24 mouse cellular contexts compared by ENCODE assay signal in the genomic region with DNA sequence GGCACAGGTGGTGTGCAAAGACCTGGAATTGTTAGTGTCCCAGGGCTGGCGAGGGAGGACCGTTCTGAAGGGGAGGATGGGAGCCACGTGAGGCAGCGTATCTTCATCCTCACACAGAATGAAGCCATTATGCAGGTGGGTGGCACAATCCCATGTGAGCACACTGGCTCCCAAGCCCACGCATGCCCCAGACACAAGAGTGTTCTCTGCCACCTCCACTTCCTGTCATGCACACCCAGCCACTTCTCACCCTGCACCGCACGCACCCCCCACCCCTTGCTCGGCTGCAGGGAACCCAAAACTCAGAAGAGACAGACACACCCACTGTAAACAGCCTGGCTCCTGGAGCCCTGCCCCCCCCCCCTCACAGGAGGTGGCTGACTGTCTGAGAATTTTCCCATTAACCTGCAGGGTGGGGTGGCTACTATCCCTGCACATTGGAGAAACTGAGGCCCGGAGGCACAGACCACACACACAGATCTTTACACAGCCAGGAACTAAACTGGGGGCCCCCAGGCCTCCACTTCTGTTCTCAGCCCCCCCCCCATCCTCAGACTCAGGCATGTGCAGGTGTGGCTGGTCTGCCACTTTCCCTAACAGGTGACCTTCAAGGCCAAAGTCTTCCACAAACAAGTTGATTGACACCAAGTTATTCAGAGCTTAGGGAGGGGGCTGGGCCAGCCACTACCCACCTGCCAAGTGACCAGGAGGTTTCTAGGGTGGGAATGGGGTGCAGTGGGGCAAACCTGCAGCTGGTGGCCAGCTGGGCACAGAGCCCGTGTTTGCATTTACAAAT. TPM values are rescaled to one million over a fixed set of nuclear protein-coding genes. Genes with fewer than 3 reads are reported as not detected.
DNase-seq lines count a peak whose midpoint lies in the region; ATAC-seq lines count a peak whose summit lies in the region.
"Had no signal": no experiment of that assay in that cellular context is flagged by ENCODE, and none has a peak within 500 bp of the region (broad histone marks: within the 10 kb centered on the region; RNA-seq: fewer than 3 reads in every experiment).

No protein-coding gene starts in this region.

- H3K4me2 ChIP-seq in heart, embryonic 12.5 days = no peak overlapping the region
- H3K4me2 ChIP-seq: forebrain, embryonic 15.5 days; hindbrain, embryonic 15.5 days; midbrain, embryonic 11.5 days; neural tube, embryonic 12.5 days had no signal

- ATAC-seq in heart, embryonic 12.5 days (ENCODE audit: insufficient number of reproducible peaks, low FRiP score) = 0 out of 2 replicates have a peak, but pooled peaks have one; percentile 31
- ATAC-seq: activated CD4-positive, CD25-positive, alpha-beta regulatory T cell, adult 4 months; forebrain, embryonic 15.5 days; Patski had no signal

- peaks cover 36% of the 10 kb centered on the region for H3K27me3 ChIP-seq in heart, embryonic 12.5 days (replicated peaks)
- H3K27me3 ChIP-seq: forebrain, embryonic 15.5 days; hindbrain, embryonic 15.5 days; neural tube, embryonic 12.5 days; Patski had no signal

- peaks cover 13% of the 10 kb centered on the region for H3K4me1 ChIP-seq in heart, embryonic 12.5 days (replicated peaks)

- no peak overlapping the region for H3K27ac ChIP-seq in heart, embryonic 12.5 days (ENCODE audit: poor library complexity, severe bottlenecking)
- H3K27ac ChIP-seq: embryonic facial prominence, embryonic 10.5 days; forebrain, embryonic 15.5 days; heart, embryonic 10.5 days; hindbrain, embryonic 15.5 days; neural tube, embryonic 12.5 days had no signal

- H3K9ac ChIP-seq in heart, embryonic 12.5 days = no peak overlapping the region
- H3K9ac ChIP-seq: forebrain, embryonic 15.5 days; hindbrain, embryonic 15.5 days; neural tube, embryonic 12.5 days had no signal

- 78% methylated on average over 10 of the region's 10 CpGs for WGBS in heart, embryonic 12.5 days

- H3K36me3 ChIP-seq in heart, embryonic 12.5 days = no peaks in the 10 kb centered on the region
- H3K36me3 ChIP-seq: embryonic facial prominence, embryonic 10.5 days; forebrain, embryonic 15.5 days; heart, embryonic 10.5 days; neural tube, embryonic 12.5 days had no signal

- H3K9me3 ChIP-seq in heart, embryonic 12.5 days (replicated peaks) = no peaks in the 10 kb centered on the region
- H3K9me3 ChIP-seq: embryonic facial prominence, embryonic 10.5 days; forebrain, embryonic 15.5 days; heart, embryonic 10.5 days; hindbrain, embryonic 15.5 days; neural tube, embryonic 12.5 days had no signal

- no peak overlapping the region for H3K4me3 ChIP-seq in heart, embryonic 12.5 days
- H3K4me3 ChIP-seq: embryonic facial prominence, embryonic 10.5 days; erythroblast, embryonic 14.5 days; forebrain, embryonic 15.5 days; heart, embryonic 10.5 days; hindbrain, embryonic 15.5 days; neural tube, embryonic 12.5 days had no signal

- DNase-seq in heart, postnatal 14 days = no peak
- DNase-seq in right cerebral cortex, adult 18-20 months = peak; percentile 91
- DNase-seq in right cerebral cortex, postnatal 10 days (ENCODE audit: low spot score in 2 of 2) = no peak
- peak; percentile 61 to 76 for DNase-seq in left cerebral cortex, adult 9 months (ENCODE audit: low spot score in 2 of 2)
- DNase-seq in urinary bladder, postnatal 4 days (ENCODE audit: low spot score in 2 of 2) = no peak
- DNase-seq in ovary, adult 18-20 months (ENCODE audit: low spot score) = no peak
- DNase-seq: adrenal gland, postnatal 14 days; cerebellum, adult 2 months; gastrocnemius, postnatal 36 days; heart, postnatal 36 days; kidney, adult 18-20 months; kidney, postnatal 25 days; liver; lung, adult 18-20 months had no signal

- intact Hi-C loops in heart, postnatal 14 days (cut with DNase I) = no loop called here

RNA-seq across cellular contexts. Expression of a gene that starts 27.8 kb away (rescaled TPM):
- polyA plus RNA-seq in heart, embryonic 12.5 days (2016; fragmentation: Nextera tagmentation; extraction: Ambion mirVana) = 4.3 and 4.9 TPM in 2 replicates
- total RNA-seq in heart, postnatal 14 days (2021) = 10 to 100 TPM; 13.9 to 18.3 TPM

Comparison
In these comparisons a context has a peak if more than half of its experiments do, and no peak if none do; other contexts are left out.
1. DNase-seq: peak in right cerebral cortex, adult 18-20 months (single experiment) and left cerebral cortex, adult 9 months (2 of 2); none in heart, postnatal 14 days (0 of 2), right cerebral cortex, postnatal 10 days (0 of 2), urinary bladder, postnatal 4 days (0 of 2) and ovary, adult 18-20 months (single experiment).